Mouse (Mus musculus) kidney, embryonic 15.5 days (tissue): ENCODE results near the gene Lima1. TPM values are rescaled to one million over a fixed set of nuclear protein-coding genes. Genes with fewer than 3 reads are reported as not detected.
"Not testable (repeated sequence)": the region's sequence is repeated elsewhere in the genome, so short reads cannot be mapped to it uniquely, and the experiment has no call there.

Source experiments
- ATAC-seq: fragments of 200-750 bp; cut with Nextera tagmentation; replicated peaks from 2 replicates; pipeline ENCODE4 v1.8.0; 2017; ENCODE audit warnings: moderate TSS enrichment; ENCODE audit not compliant: low FRiP score
- H3K27ac ChIP-seq: fragments of 300-500 bp; sonication (generic); 2 replicates; pipeline ENCODE4 v1.5.1; 2015; ENCODE audit warnings: mild to moderate bottlenecking, inconsistent platforms
- H3K27me3 ChIP-seq: fragments of 300-500 bp; sonication (generic); 2 replicates; pipeline ENCODE4 v1.6.1; 2015; ENCODE audit warnings: inconsistent platforms
- H3K36me3 ChIP-seq: fragments of 300-500 bp; sonication (generic); 2 replicates; pipeline ENCODE4 v1.6.1; 2015; ENCODE audit warnings: inconsistent platforms
- H3K4me1 ChIP-seq: fragments of 300-500 bp; sonication (generic); 2 replicates; pipeline ENCODE4 v1.6.1; 2015; ENCODE audit warnings: inconsistent platforms
- H3K4me2 ChIP-seq: fragments of 300-500 bp; sonication (generic); 2 replicates; pipeline ENCODE4 v1.6.1; 2015; ENCODE audit warnings: moderate library complexity, mild to moderate bottlenecking, inconsistent platforms
- H3K4me3 ChIP-seq: fragments of 300-500 bp; sonication (generic); replicated peaks from 2 replicates; pipeline ENCODE4 v1.5.1; 2015; ENCODE audit warnings: mild to moderate bottlenecking, inconsistent platforms
- H3K9ac ChIP-seq: fragments of 300-500 bp; sonication (generic); 2 replicates; pipeline ENCODE4 v1.6.1; 2015; ENCODE audit warnings: mild to moderate bottlenecking, inconsistent platforms
- H3K9me3 ChIP-seq: fragments of 300-500 bp; sonication (generic); replicated peaks from 2 replicates; pipeline ENCODE4 v1.6.1; 2016; ENCODE audit warnings: inconsistent platforms
- WGBS: fragments of 180-500 bp; shearing (Covaris S2); methylation state at CpG from one replicate; pipeline ENCODE4 v1.1.7; 2015; ENCODE audit warnings: mixed read lengths; 5-methylcytosine and 5-hydroxymethylcytosine counted together
- polyA plus RNA-seq: library from polyadenylated mRNA; unstranded; fragments of >200 nt; fragmentation: Nextera tagmentation; extraction: Ambion mirVana; gene quantifications from 2 replicates; pipeline ENCODE4 v1.2.1, GENCODE M21; 2015

Lima1 gene
- polyA plus RNA-seq, 1 experiment from 2014 or later = 55.2 TPM

- Histone ChIP-seq H3K4me1 (peaks cover 6% of the 10 kb centered on the region; the same call in 1 of the 2 replicates), H3K36me3 (no peaks in the 10 kb centered on the region), H3K4me3 (no peak overlapping the region), H3K9ac (no peak overlapping the region), H3K9me3 (no peaks in the 10 kb centered on the region), H3K27ac (no peak overlapping the region), H3K4me2 (no peak overlapping the region), H3K27me3 (no peaks in the 10 kb centered on the region)
- no peak for ATAC-seq
- WGBS = 85% methylated on average over 2 of the region's 2 CpGs
These were observed 47.2 kb downstream of the Lima1 start for GRCm38 (mm10) chr15:99828061-99828460.

GRCm38 (mm10) chr15:99826210-99826888 is 48.9 kb downstream of the Lima1 start:
- whole genome bisulfite sequencing = 79% methylated on average over 8 of the region's 8 CpGs
- no peaks in the 10 kb centered on the region for H3K27me3 ChIP-seq
- H3K27ac ChIP-seq = no peak overlapping the region
- no peak overlapping the region for H3K4me2 ChIP-seq
- no peak overlapping the region for H3K4me3 ChIP-seq
- no peaks in the 10 kb centered on the region for H3K9me3 ChIP-seq
- H3K4me1 ChIP-seq = peaks cover 9% of the 10 kb centered on the region; the same call in 1 of the 2 replicates
- H3K36me3 ChIP-seq = no peaks in the 10 kb centered on the region
- no peak for ATAC-seq
- no peak overlapping the region for H3K9ac ChIP-seq

GRCm38 (mm10) chr15:99825211-99825610 is 50.0 kb downstream of the Lima1 start:
- no peak for ATAC-seq

GRCm38 (mm10) chr15:99823322-99823898 is 51.8 kb downstream of the Lima1 start:
- 36% methylated on average over 8 of the region's 8 CpGs for WGBS
- H3K27me3 ChIP-seq = no peaks in the 10 kb centered on the region
- no peak for ATAC-seq
- no peaks in the 10 kb centered on the region for H3K9me3 ChIP-seq
- H3K27ac ChIP-seq = peak overlapping the region; percentile 39; the same call in 1 of the 2 replicates
- H3K4me1 ChIP-seq = peaks cover 27% of the 10 kb centered on the region
- H3K4me3 ChIP-seq = no peak overlapping the region
- no peak overlapping the region for H3K4me2 ChIP-seq
- no peak overlapping the region for H3K9ac ChIP-seq
- no peaks in the 10 kb centered on the region for H3K36me3 ChIP-seq

More at GRCm38 (mm10) chr15:99825211-99825610, 50.0 kb downstream of the Lima1 start:
- no peaks in the 10 kb centered on the region for H3K36me3 ChIP-seq
- peaks cover 11% of the 10 kb centered on the region; the same call in 1 of the 2 replicates for H3K4me1 ChIP-seq
- no peak overlapping the region for H3K9ac ChIP-seq
- WGBS = 72% methylated on average over 3 of the region's 3 CpGs
- no peak overlapping the region for H3K27ac ChIP-seq
- H3K9me3 ChIP-seq = no peaks in the 10 kb centered on the region
- no peak overlapping the region for H3K4me2 ChIP-seq
- H3K27me3 ChIP-seq = no peaks in the 10 kb centered on the region
- no peak overlapping the region for H3K4me3 ChIP-seq

GRCm38 (mm10) chr15:99822501-99822900 is 52.8 kb downstream of the Lima1 start:
- not testable (repeated sequence) for H3K9me3 ChIP-seq, H3K4me3 ChIP-seq, ATAC-seq, H3K9ac ChIP-seq, H3K36me3 ChIP-seq, H3K27me3 ChIP-seq, H3K4me2 ChIP-seq, H3K27ac ChIP-seq
- H3K4me1 ChIP-seq = peaks cover 29% of the 10 kb centered on the region
- 76% methylated on average over 13 of the region's 13 CpGs for WGBS

GRCm38 (mm10) chr15:99819621-99820279 is 55.5 kb downstream of the Lima1 start:
- H3K27ac ChIP-seq = peak overlapping the region; percentile 97
- ATAC-seq = peak; percentile 54; the same call in 1 of the 2 replicates
- WGBS = 24% methylated on average over 14 of the region's 14 CpGs
- H3K9me3 ChIP-seq = no peaks in the 10 kb centered on the region
- H3K27me3 ChIP-seq = no peaks in the 10 kb centered on the region
- H3K4me1 ChIP-seq = peaks cover 37% of the 10 kb centered on the region
- peaks cover 16% of the 10 kb centered on the region for H3K36me3 ChIP-seq
- H3K9ac ChIP-seq = peak overlapping the region; percentile 41
- peak overlapping the region; percentile 46 for H3K4me3 ChIP-seq
- peak overlapping the region; percentile 55 for H3K4me2 ChIP-seq

- Histone ChIP-seq H3K36me3 (peaks cover 16% of the 10 kb centered on the region), H3K27me3 (no peaks in the 10 kb centered on the region), H3K4me2 (peak overlapping the region; percentile 55), H3K27ac (peak overlapping the region; percentile 97), H3K4me1 (peaks cover 37% of the 10 kb centered on the region), H3K9ac (peak overlapping the region; percentile 41), H3K4me3 (peak overlapping the region; percentile 46), H3K9me3 (no peaks in the 10 kb centered on the region)
- WGBS = 11% methylated on average over 6 of the region's 6 CpGs
- ATAC-seq = no peak
These were observed 56.2 kb downstream of the Lima1 start for GRCm38 (mm10) chr15:99819109-99819440.

- H3K4me2 ChIP-seq = peak overlapping the region; percentile 55
- H3K27me3 ChIP-seq = no peaks in the 10 kb centered on the region
- H3K9me3 ChIP-seq = no peaks in the 10 kb centered on the region
- H3K4me3 ChIP-seq = peak overlapping the region; percentile 46
- H3K4me1 ChIP-seq = peaks cover 35% of the 10 kb centered on the region
- H3K36me3 ChIP-seq = peaks cover 19% of the 10 kb centered on the region
- ATAC-seq = peak; percentile 56; the same call in 1 of the 2 replicates
- 4% methylated on average over 13 of the region's 13 CpGs for WGBS
- peak overlapping the region; percentile 41 for H3K9ac ChIP-seq
- peak overlapping the region; percentile 97 for H3K27ac ChIP-seq
These were observed 56.7 kb downstream of the Lima1 start for GRCm38 (mm10) chr15:99818321-99819108.

GRCm38 (mm10) chr15:99817343-99818235 is 57.7 kb downstream of the Lima1 start:
- no peaks in the 10 kb centered on the region for H3K9me3 ChIP-seq
- H3K9ac ChIP-seq = peak overlapping the region; percentile 41; the same call in 1 of the 2 replicates
- WGBS = 36% methylated on average over 8 of the region's 8 CpGs
- ATAC-seq = no peak; the same call in 1 of the 2 replicates
- peaks cover 28% of the 10 kb centered on the region for H3K4me1 ChIP-seq
- no peaks in the 10 kb centered on the region for H3K27me3 ChIP-seq
- H3K4me2 ChIP-seq = peak overlapping the region; percentile 55
- H3K27ac ChIP-seq = peak overlapping the region; percentile 97
- H3K4me3 ChIP-seq = peak overlapping the region; percentile 46
- peaks cover 26% of the 10 kb centered on the region for H3K36me3 ChIP-seq

GRCm38 (mm10) chr15:99815999-99816398 is 59.3 kb downstream of the Lima1 start:
- no peak for ATAC-seq
- Histone ChIP-seq H3K36me3 (peaks cover 27% of the 10 kb centered on the region), H3K27ac (no peak overlapping the region), H3K4me2 (no peak overlapping the region), H3K9ac (no peak overlapping the region), H3K4me1 (peaks cover 28% of the 10 kb centered on the region), H3K4me3 (no peak overlapping the region), H3K27me3 (no peaks in the 10 kb centered on the region), H3K9me3 (no peaks in the 10 kb centered on the region)
- WGBS = 95% methylated on average over 4 of the region's 4 CpGs
